Mouse (Mus musculus) adrenal gland, postnatal 36 days (tissue): ENCODE results near the gene Ndufa6. TPM values are rescaled to one million over a fixed set of nuclear protein-coding genes. Genes with fewer than 3 reads are reported as not detected.
A peak's percentile ranks its signal among the peaks of the same experiment; 100 is the strongest.
"Not testable (repeated sequence)": the region's sequence is repeated elsewhere in the genome, so short reads cannot be mapped to it uniquely, and the experiment has no call there.

Experiments
- DNase-seq, 2 experiments: peaks; one replicate each; pipeline ENCODE4 v3.0.0; 2021; ENCODE audit warnings: mixed read lengths in 1 of 2
- total RNA-seq, 2 experiments: library from RNA; stranded (reverse); gene quantifications; 2 replicates each; pipeline ENCODE4 v1.2.3; 2021

Ndufa6 gene
- total RNA-seq, 2 experiments from 2014 or later, result 439 to 578 TPM

- no peak for DNase-seq
Measured at GRCm38 (mm10) chr15:82368851-82369250, 14.7 kb upstream of the Ndufa6 start.

DNA sequence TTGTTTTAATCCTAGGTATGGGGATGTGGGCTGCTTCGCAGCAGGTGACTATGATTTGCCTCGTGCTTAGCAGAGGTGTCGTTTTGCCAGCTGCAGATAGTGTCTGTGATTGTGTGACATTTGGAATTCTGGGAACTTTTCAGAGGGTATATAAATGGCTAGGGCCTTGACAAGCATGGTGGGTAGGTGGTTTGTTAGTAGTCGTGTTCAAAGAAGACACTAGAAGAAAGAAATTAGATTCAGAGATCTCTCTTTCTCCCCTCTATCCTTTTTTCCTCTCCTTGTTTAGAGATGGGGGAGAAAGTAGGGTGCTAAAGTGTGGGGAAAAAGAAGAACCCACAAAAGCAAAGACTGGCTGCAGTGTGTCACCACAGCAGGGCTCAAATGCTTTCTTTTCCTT is 14.0 kb upstream of the Ndufa6 start:
- DNase-seq, result no peak

- not testable (repeated sequence) for DNase-seq
Measured at GRCm38 (mm10) chr15:82364561-82364960, 10.4 kb upstream of the Ndufa6 start.

DNA sequence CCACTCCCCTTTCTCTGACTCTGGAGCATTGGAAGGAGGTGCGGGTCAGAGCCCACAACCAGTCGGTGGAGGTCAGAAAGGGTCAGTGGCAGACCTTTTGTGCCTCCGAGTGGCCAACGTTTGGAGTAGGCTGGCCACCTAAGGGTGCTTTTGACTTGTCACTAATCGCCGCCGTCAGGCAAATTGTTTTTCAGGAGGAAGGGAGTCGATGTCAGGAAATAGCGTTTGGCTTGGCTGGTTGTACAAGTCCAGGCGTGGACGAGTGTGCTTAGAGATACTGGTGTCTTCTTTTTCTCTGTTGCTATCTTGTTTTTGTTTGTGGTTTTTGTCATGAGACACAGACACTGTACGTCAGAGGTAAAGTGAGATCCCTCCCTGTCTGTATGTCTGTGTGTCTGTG is 9.7 kb upstream of the Ndufa6 start:
- DNase-seq, result not testable (repeated sequence)

DNA sequence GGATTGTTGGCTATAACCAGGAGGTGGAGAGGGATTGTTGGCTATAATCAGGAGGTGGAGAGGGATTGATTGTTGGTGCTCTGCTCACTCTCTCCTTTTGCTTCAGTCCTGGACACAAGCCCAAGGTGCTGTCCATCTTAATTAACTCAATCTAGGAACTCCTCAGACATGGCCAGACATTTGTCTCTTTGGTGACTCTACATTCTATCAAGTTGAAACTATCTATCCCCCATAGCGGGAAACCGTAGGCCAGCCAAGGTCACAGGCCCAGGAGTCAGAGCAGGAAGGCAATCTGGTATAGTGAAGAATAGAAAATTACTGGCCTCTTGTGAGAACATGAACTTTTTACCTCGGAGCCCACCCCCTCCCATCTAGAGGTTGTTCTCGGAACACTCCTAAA is 8.1 kb upstream of the Ndufa6 start:
- peak in 1 of 2 experiments; percentile 40 for DNase-seq

DNA sequence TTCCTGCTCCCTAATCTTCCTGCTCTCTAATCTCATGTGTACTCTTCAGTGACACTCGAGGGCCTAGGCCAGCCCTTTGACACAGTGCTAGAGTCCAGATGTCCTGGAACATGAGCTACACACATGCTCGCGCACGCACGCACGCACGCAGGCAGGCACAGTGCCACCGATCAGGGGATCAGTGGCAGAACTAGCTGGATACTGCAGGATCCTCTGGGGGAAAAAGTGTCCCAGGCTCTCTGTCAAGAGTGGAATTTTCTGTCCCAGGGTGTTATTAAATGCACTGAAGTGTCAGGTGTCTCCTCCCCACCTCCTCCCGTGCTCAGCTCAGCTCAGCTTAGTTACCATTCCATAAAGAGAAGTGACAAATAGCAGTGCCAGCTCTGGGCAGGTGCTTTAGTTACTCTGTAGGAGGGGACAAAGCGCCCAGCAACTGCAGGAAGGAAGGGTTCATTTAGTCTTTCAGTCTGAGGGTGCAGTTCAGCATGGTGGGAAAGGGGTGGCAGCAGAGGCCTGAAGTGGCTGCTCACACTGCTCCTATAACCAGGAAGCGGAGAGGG is 7.4 kb upstream of the Ndufa6 start:
- peak in 1 of 2 experiments; percentile 32 for DNase-seq

GRCm38 (mm10) chr15:82358431-82359260 is 4.5 kb upstream of the Ndufa6 start:
- no peak for DNase-seq

DNA sequence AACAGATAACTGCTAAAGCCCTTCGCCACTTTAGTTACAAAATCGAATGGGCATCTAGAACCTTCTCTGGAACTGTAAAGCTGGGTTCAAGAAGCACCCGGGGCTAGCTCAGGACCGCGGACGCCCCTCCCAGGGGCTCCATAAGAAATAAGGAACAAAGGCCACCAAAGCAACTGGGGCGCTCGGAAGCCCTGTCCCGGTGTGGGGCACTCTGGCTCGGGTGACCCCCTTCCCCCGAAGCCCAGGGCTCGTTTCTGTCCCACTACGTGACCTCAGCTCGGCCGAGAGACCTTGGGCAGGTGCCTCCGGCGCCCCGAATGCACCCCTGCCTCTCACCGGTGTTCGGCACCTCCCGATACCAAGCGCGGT is 393 bp downstream of the Ndufa6 start:
- DNase-seq, result no peak

- peak in 1 of 2 experiments; percentile 23 for DNase-seq
Measured at GRCm38 (mm10) chr15:82353078-82353744, 911 bp downstream of the Ndufa6 start.

GRCm38 (mm10) chr15:82351480-82351879 is 2.6 kb downstream of the Ndufa6 start:
- peak in 1 of 2 experiments; percentile 28 for DNase-seq

GRCm38 (mm10) chr15:82350349-82350748 is 3.8 kb downstream of the Ndufa6 start:
- DNase-seq, result no peak

GRCm38 (mm10) chr15:82348999-82349341 is 5.2 kb downstream of the Ndufa6 start:
- DNase-seq, result no peak

GRCm38 (mm10) chr15:82348258-82348998 is 5.7 kb downstream of the Ndufa6 start:
- DNase-seq, result no peak

DNA sequence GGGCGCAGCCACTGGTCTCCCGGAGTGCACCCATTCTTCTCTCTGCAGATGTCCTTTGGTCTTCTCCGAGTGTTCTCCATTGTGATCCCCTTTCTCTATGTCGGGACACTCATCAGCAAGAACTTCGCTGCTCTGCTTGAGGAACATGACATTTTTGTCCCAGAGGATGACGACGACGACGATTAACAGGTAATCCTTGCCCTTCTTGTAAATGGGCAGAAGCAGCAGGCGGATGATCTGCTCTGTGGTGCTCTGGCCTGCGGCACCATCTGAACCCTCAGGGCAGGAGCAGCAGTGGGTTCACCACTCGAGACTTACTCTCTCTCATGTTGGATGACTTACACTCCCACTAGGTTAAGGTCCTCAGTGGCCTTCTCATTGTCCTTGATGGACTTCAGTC is 6.3 kb downstream of the Ndufa6 start:
- no peak for DNase-seq

DNA sequence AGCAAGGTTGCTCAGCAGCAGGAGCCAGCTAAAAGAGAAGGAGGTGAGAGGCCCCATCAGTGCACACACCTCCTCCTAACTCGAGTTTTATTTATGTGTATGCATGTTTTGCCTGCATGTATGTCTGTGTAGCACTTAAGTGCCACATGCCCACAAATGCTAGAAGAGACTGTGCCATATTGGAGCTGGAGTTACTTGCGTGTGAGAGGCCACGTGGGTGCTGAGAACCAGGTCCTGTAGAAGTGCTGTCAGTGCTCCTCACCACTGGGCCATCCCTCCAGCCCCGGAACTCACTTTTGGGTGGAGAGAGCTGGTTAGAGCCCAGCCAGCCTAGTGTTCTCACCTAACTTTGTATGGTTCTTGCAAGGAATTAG is 6.8 kb downstream of the Ndufa6 start:
- no peak for DNase-seq

GRCm38 (mm10) chr15:82346580-82347302 is 7.4 kb downstream of the Ndufa6 start:
- no peak for DNase-seq

DNA sequence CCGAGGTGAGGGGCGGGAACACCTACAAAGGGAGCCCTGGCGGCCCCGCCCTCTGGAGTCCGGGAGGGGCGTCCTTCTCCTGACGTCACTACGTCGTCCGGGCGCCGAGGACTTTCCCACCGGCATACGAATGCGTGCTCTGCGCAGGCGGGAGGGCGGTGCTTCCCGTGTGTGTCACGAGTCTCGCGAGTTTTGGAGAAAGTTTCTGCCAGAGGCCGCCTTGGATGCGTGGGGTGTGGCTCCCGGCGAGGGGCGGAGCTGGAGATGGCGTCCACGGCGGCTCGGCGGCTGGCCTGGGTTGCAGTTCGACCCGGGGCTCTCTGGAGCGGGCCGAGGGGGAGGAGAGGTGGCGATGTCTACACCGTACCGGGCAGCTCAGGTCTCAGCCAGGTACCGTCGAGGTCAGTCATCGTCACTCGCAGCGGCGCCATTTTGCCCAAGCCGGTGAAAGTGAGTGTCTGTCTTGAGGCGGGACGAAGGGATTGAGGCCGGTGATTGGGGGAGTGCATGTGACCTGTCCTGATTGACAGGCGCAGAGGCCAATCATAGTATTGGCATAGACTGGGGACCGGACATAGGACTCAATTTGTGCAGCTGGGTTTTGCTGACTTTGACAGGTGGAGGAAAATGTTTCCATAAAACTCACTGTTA is 8.2 kb downstream of the Ndufa6 start:
- peak; percentile 98 for DNase-seq

DNA sequence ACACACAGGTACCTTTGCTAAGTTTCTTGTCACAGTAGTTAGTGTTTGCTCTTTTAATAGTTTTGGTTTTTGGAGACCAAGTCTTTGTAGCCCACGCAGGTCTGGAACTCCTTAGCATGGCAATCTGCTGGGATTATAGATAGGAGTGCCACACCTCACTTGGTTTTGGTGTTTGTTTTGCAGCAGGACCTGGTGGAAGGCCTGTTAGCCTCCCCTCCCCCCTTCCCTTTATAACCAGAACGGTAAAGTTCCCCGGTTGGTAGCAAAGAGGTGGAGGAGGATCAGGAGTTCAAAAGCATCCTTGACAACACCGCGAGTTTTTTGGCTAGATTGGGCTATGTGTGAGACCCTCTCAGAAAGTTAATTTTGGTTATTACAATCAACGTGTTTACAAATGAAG is 9.2 kb downstream of the Ndufa6 start:
- DNase-seq, result no peak

DNA sequence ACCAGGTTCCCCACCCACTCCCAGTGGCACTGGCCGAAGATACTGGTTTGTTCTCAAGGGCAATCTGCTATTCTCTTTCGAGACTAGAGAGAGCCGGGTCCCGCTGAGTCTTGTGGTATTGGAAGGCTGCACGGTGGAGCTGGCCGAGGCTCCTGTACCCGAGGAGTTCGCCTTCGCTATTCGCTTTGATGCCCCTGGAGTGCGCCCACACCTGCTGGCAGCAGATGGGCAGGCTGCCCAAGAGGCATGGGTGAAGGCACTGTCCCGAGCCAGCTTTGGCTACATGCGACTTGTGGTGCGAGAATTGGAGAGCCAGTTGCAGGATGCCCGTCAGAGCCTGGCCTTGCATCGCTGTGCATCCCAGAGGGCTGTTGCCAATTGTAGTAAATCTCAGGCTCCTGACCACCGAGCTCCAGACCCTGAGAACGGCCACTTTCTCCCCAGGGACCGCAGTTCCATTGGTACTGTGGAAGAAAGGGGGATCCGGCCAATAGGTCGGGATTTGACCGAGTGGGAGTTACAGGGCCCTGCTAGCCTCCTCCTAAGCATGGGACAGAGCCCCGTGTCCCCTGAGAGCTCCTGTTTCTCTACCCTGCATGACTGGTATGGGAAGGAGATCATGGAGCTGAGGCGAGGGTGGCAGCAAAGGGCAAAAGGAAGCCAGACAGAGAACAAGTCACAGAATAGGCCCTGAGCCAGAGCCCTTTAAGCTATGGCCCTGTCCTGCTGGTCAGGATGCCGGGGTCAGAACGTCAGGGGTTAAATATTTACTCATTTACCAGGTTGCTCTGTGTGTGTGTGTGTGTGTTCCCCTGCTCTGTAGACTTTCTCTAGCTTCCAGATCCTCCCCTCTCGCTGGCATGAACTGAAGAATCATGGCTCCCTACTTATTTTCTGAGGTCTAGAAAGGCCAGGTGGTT is 10.5 kb downstream of the Ndufa6 start:
- DNase-seq, result no peak

GRCm38 (mm10) chr15:82342543-82342935 is 11.6 kb downstream of the Ndufa6 start:
- DNase-seq, result no peak
